Mouse (Mus musculus) adrenal gland (tissue): ENCODE results near the gene Abhd16a.
"Not testable (repeated sequence)": the region's sequence is repeated elsewhere in the genome, so short reads cannot be mapped to it uniquely, and the experiment has no call there.

Experiments
- intact Hi-C: fragments of 180-260 bp; cut with DNase I; formaldehyde crosslinking; loops from one replicate; pipeline ENCODE4 v1.15.1; 2025

Gene Abhd16a

DNA sequence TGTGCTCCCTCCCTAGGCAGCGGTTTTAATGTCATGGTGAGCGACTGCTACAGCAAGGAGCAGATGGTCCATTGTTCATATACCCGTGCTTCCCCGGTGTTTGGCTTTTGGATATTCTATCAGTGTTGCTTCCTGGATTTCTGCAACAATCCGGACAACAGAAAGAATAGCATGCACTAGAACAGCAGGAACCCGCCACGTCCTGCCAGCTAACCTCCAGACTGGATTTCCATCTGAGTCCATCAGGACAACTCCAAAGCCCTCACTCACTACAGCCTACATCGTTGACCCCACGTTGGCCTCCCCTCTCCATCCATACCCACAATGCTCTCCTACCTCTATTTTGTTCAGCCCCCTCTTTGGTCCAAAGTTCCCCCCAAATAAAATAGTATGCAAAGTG is 22.7 kb downstream of the Abhd16a start:
- intact Hi-C loops = no loop called here

DNA sequence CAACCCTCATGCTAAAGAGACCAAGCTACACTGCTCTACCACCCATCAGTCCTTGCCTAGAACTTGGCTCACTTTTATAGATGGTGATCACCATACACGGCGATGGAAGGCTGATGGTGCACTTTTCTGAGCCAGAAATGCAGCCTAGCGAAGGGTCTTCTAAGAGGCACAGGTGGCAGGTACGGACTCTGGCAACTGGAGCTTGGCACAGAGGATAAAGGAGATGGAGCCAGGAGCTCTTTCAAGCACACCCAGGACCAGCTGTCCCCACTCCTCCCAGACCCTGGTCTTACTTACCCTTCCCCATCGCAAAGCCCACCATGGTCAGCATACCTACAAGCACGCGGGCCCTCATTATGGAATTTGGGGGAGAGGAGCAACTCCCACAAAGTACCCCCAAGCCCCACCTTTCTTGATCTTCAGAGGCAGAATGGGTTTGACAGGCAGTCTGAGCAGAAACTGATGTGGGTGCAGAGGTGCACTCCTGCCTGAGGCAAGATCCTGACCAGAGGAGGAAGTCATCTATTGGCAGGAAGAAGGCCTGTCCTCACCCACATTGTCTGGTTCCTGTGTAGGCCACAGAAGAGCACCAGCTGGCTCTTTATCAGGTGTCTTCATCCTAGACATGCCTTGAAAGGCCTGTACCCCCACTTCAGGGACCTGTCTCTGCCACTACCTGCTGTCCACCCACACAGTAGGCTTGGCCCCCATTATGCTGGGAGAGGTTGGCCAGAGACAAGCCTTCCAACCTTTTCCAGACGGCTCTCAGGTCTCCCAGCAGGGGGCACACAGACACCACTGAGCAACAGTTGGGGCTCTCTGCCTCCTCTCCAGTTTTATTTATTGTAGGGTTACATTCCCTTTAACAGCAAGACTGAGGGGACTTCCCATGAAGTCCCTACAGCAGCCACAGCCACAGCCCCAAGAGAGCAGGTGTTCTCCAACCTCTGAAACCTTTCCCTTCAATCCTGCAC is 26.3 kb downstream of the Abhd16a start, which contains the start of gene Ly6g5b:
Gene Ly6g5b, minus strand, starts transcription at position 383 of the 974 bp plus-strand sequence.
- intact Hi-C loops = no loop called here

DNA sequence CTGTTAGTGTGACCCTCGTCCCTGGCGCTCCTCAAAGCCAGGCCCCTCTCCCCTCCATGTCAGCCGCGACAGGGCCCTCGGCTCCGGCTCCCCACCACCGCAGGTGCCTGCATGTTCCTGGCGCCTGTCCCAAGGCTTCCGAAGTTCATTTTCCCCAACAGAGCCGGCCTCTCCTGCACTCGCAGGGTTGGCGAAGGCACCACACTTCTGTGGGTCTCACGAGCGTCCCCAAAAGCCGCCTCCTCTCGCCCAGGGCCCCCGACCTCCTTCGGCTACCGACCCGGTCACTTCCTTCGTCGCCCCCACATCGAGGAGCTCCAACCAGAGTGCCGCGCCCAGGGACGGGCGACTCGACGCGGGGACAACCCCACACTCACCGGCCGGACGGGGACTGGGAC is 31.7 kb downstream of the Abhd16a start:
- intact Hi-C loops = no loop called here

DNA sequence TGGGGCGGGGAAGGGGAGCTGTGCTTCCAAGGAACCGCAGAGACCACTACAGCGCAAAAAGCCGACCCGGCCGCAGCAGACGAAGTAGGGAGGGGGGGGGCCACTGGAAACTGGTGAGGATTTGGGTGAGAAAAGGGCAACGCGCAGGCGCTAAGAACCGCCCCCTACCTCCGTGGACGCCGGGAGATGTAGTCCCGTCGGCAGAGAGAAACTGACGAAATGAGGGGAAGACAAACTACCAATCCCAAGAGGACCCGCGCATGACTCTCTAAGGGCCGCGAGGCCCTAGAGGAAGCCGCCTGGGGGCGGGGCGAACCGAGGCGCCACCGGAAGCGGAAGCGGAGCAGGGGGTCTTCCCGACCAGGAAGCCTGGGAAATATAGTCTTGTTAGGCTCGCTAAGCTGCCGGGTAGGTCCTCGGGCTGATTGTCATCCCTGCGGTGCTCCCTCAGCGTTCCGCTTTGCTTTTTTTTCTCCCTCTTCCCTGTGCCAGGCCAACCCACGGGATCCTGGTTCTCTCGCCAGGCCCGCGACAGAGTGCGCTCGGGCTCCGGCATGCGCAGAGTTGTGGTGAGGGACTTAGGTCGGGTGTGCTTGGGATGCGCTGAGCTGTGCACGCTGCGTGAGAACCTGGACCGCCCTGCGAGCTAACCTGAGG is 32.2 kb downstream of the Abhd16a start, which contains the start of gene Gpank1:
Gene Gpank1, plus strand, starts transcription at position 313 of the 657 bp plus-strand sequence.
- intact Hi-C loops = no loop called here

DNA sequence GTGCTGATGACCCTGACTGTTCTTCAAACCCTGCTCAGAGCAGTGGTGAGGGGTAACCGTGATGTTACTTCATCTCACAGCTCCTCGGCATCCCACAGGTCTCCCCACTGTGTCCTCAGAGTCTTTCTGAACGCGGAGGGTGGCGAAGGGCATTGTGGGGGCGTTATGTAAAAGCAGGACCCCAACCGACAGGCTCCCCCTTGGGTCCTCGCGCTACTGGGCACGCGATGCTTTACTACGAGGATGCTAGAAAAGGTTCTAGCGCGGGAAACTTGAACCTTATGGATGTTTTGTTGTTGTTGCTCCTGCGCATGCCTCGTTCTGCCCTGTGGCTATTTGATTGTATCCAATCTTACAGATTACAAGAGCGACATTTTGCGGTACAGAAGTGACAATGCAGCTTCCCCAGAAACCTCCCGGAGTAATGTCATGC is 32.8 kb downstream of the Abhd16a start, which contains the start of gene Csnk2b:
Gene Csnk2b, minus strand, starts transcription at position 183 of the 433 bp plus-strand sequence.
- intact Hi-C loops = no loop called here

DNA sequence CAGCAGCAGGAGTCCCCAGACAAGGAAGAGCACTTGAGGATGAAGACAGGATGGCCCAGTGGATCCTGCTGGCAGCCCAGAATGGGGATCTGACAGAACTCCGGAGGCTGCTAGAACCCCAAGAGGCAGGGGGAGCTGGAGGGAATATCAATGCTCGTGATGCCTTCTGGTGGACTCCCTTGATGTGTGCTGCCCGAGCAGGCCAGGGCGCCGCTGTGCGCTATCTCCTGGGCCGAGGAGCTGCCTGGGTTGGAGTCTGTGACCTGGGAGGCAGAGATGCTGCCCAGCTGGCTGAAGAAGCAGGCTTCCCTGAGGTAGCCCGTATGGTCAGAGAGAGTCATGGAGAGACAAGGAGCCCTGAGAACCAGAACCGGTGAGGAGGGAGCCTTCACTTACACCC is 34.2 kb downstream of the Abhd16a start:
- intact Hi-C loops = not testable (repeated sequence)

DNA sequence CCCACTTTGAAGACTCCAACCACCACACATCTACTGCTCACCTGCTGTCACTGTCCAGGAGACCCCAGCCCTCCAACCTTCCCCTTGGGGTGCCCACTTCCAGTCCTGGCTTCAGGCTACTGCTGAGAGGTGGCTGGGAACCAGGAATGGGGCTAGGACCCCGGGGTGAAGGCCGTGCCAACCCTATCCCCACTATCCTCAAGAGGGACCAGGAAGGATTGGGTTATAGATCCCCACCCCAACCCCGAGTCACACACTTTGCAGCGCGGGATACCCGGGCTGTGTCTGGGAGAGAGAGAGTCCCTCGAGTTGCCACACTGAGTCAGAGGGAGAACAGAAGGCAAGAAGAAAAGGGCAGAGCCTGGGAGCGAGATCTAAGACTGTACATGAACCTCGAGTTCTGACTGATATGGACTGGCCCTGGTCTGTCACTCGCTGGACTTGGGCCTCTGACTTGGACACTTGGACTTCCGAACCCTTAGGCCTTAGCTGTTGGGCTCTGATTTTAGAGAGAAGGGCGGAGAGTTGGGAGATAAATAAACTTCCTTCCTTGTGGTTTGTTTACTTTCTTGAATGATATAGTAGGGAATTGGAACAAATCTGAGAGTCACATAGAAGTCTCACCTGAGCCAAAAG is 35.3 kb downstream of the Abhd16a start:
- intact Hi-C loops = not testable (repeated sequence)

DNA sequence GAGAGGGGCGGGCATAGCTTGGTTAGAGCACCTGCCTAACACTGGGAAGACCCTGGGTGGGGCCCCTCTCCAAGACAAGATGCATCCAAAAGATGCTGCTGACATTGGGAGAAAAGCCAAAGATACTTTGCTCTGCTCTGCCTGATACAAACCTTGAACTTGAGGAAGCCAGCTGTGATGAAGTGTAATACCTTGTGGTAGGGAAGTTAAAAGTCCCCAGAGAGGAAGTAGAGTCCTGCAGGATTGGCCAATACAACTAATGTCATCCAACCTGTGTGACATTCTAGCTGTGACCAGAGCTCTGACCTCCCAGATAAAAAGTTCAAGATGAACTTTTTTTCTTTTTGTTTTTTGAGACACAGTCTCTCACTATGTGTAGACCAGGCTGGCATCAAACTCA is 36.0 kb downstream of the Abhd16a start:
- intact Hi-C loops = no loop called here

DNA sequence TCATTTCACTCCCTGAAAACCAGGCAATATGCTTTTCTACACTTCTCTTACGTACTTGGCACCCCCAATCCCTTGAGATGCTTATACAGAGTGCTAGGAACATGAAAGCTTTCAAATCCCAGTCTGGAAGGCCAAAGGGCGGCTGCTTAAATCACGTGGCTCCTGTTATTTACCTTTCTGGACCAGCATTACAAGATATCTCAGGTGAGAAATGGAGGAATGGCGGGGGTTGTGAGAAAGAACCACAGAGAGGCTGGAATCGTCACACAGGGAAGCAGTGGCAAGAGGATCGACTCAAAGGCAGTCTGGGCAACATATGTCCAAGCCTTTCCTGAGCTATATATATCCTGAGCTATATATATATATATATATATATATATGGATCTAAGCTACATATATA is 36.5 kb downstream of the Abhd16a start:
- intact Hi-C loops = no loop called here

DNA sequence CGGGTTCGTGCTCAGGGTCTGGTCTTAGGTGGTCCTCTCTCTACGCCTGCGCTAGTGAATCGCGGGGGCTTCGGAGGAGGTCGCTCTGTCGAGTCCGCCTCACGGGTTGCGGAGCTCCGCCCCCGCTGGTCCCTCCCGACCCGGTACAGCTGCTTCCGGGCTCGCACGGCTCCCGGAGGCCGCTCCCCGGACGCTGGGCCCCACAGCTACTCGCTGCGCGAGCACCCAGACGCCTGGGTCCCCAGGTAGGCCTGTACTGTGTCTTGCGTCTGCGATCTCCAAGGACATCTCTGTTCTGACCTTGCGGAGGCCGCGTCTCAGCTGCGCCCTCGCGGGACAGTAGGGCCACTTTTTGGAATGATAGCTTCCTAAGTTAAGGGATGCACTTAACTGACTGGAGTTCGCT is 37.1 kb downstream of the Abhd16a start, which contains the start of gene D17H6S53E:
Gene D17H6S53E, plus strand, starts transcription at position 168 of the 406 bp plus-strand sequence.
- intact Hi-C loops = no loop called here

DNA sequence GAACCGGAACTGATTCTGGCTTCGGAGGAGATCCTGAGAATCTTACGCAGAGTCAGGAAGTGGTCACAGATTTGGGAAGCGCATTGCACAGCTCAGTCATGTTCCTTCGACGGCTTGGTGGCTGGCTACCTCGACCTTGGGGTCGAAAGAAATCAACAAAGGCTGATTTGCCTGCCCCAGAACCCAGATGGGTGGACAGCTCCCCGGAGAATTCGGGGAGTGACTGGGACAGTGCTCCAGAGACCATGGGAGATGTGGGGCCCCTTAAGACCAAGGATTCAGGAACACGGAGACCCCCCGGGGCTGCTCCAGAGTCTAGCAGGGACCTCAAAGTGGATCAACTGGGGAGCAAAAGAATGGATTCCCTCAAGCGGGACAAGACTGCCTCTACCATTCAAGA is 38.0 kb downstream of the Abhd16a start:
- intact Hi-C loops = no loop called here

DNA sequence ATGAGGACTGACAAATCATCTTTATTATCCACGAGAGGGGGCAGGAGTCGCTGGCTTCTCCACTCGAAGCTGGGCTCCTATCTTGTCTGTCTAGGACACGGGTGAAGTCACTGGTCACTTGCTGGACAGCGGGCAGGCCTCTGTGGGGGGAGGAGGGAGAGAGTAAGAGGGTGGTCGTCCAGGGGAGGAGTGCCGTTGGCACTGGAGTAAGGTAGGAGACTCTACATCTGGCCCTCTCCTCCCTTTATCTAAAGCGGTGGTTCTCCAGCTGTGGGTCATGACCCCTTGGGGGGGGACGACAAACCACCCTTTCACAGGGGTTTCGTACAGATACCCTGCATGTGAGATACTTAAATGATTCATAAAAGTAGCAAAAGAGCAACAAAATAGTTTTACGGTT is 39.9 kb downstream of the Abhd16a start:
- intact Hi-C loops = no loop called here

DNA sequence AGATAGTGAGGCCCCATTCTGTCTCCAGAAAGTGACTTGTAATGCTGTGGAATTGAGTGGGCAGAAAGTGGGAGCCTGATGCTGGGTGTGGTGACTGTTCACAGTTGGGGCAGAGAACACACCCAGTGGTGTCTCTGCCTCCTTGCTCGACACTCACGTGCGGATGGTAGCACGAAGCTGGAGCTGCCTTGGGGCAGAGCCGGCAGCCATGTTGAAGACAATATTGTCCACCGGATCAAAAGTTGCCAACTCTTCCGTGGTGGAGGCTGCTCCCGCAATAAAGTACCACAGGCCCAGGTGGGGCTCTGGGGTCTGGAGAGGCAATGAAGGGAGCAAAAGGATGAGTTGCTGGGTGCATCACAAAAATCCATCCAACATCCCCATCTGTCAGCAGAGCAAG is 42.0 kb downstream of the Abhd16a start:
- intact Hi-C loops = no loop called here

DNA sequence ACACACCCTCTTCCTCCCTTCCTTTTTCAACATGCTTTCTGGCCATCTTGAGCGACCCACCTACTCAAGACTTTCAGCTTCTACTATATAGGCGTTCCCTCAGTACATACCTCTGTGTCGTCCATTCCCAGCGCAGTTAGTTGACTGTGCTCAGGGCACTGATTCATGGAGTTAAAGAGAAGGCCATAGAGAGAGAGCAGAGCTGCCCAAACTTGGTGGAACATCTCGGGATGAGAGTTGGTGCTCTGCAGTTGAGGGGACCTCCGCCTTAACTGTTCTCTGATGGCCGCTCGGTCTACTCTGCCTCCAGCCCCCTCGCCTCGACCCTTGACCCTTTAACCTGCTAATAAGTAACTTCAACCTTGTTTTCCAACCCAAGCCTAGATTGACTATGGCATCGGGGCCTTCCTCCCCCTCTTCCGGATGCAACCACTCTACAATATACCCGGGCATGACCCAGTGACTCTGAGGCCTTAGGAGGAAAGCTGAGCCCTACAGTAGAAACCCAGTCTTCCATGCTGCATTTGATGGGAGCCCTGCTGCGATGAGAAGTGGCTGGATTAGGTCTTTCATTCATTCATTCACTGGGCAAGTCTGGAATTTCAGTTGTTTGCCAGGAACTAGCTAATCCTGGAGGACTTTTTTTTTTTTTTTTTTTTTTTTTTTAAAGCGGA is 42.6 kb downstream of the Abhd16a start, which contains the start of gene Apom:
Gene Apom, minus strand, starts transcription at position 551 of the 674 bp plus-strand sequence.
- intact Hi-C loops = no loop called here

DNA sequence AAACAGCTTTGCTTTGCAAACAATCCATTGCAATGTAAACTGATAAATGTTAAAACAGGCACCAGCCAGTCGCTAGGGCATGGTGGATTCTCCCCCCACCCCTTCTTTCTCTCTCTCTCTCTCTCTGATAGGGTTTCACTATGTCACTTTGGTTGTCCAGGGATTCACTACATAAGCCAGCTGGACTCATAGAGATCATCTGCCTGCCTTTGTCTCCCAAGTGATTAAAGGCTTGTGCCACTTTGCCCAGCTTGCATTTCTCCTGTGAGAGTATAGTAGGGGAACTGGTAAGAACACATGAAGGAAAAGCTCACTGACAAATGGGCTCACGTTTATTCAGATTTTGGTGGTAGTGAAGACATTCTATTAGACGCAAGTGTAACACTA is 43.1 kb downstream of the Abhd16a start:
- intact Hi-C loops = no loop called here

DNA sequence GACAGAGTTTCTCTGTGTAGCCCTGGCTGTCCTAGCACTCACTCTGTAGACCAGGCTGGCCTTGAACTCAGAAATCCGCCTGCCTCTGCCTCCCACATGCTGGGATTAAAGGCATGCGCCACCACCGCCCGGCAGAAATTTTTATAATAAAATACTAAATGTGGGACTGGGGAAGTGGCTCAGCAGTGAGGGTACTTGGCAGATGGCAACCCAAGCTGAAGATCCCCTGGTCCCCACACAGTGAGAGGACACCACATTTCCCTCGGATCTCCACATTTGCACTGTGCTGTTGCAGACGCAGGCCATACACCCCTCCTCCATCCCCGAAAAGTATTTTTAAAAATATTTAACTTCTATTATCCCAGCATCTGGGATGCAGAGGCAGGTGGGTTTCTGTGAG is 44.5 kb downstream of the Abhd16a start:
- intact Hi-C loops = no loop called here

DNA sequence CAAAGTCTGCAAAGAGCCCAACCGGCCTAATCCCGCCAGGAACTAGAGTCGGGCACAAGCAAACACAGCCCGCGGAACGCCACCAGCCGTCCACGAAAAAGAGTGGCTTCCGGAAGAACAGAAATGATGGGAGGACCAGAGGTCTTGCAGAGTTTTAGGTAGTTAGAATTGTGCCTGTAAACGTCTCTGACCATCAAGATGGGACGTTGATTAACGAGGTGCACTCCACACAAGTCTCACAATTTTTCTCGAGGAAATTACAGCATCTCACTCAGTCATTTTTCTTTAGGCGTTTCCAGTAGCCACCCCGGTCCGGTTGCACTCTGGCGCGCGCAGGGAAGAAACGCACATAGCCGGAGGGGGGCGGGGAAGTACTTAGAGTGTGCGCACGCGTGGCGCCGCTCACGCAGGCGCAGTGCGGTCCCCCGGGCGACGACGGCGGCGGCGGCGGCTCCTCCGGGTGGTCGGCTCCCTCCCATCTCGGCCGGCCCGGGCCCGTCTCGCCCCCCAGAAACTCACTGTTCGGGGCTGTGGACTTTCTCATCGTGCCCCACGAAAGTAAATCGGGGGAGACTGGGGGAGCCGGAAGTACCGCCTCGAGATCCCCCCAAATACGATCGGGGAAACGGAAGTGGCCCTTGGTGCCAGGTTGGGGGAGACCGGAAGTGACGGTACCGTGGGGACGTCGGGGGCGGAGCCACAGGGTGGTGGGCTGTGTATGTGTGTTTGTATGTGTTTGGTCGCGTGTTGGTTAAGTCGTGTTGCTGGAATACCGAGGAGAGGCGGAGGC is 45.9 kb downstream of the Abhd16a start, which contains the start of gene Bag6:
Gene Bag6, plus strand, starts transcription at position 378 of the 790 bp plus-strand sequence.
- intact Hi-C loops = no loop called here

DNA sequence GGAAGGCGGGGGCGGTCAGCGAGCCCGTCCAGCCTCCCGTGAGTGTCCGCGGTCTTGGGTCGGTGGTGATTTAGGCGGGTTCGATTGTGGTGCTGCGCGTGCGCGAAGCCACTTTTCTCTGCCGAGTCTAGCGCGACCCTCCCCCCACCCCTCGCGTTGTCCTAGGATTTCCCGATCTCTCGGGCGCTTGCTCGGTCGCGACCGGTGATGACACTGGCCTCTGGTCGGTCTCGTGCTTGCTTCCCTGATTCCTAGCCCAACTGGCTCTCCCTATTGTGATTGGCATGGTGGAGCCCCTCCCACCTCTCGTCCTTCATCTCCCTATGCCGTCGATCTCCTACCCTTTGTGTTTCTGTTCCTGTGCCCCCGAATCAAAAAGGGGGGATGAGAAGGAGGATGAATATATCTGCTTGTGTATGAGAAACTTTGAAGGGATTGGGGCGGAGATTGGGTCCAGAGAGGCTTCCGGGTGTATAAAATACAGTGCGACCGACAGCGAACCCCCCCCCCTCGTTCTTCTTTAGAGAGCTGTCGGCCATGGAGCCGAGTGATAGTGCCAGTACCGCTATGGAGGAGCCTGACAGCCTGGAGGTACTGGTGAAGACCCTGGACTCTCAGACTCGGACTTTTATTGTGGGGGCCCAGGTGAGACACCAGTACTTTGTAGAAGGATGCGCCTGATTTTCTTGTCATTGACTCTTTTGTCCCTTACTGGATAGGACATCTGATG is 46.7 kb downstream of the Abhd16a start:
- intact Hi-C loops = no loop called here

DNA sequence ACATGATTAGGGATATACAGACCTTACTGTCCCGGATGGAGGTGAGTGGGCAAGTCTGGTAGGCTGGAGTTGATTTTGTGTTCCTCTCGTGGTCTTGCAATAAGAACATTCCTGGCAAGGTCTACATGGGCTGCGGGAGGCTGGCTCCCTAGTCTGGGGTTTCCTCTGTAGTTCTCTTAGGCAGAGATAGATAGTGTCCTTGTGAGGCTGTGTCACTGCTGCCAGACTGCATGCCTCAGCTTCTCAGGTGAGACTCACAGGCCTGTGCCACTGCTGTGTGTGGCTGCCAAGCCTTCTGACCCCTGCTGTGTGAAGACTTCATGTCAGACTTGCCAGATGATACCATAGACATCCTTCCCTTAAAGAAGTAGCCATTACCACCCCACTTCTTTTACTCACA is 50.2 kb downstream of the Abhd16a start:
- intact Hi-C loops = no loop called here
